Mouse (Mus musculus) embryonic facial prominence, embryonic 15.5 days (tissue): ENCODE measurements around the gene Snrk. TPM values are rescaled to one million over a fixed set of nuclear protein-coding genes. Genes with fewer than 3 reads are reported as not detected.

Source experiments
- ATAC-seq: fragments of 200-750 bp; cut with Nextera tagmentation; 2 replicates; pipeline ENCODE4 v1.8.0; 2017; ENCODE audit warnings: low read depth, moderate TSS enrichment; ENCODE audit not compliant: insufficient number of reproducible peaks, low FRiP score, low TSS enrichment
- H3K27ac ChIP-seq: fragments of 300-500 bp; sonication (generic); replicated peaks from 2 replicates; pipeline ENCODE4 v1.5.1; 2015; ENCODE audit warnings: mild to moderate bottlenecking, inconsistent platforms
- H3K27me3 ChIP-seq: fragments of 300-500 bp; sonication (generic); 2 replicates; pipeline ENCODE4 v1.6.1; 2015; ENCODE audit warnings: inconsistent platforms
- H3K36me3 ChIP-seq: fragments of 300-500 bp; sonication (generic); 2 replicates; pipeline ENCODE4 v1.6.1; 2015; ENCODE audit warnings: mild to moderate bottlenecking, inconsistent platforms
- H3K4me1 ChIP-seq: fragments of 300-500 bp; sonication (generic); 2 replicates; pipeline ENCODE4 v1.6.1; 2015; ENCODE audit warnings: inconsistent platforms
- H3K4me2 ChIP-seq: fragments of 300-500 bp; sonication (generic); replicated peaks from 2 replicates; pipeline ENCODE4 v1.6.1; 2015; ENCODE audit warnings: mild to moderate bottlenecking, inconsistent platforms
- H3K4me3 ChIP-seq: fragments of 300-500 bp; sonication (generic); replicated peaks from 2 replicates; pipeline ENCODE4 v1.5.1; 2015; ENCODE audit warnings: mild to moderate bottlenecking, inconsistent platforms
- H3K9ac ChIP-seq: fragments of 300-500 bp; sonication (generic); 2 replicates; pipeline ENCODE4 v1.6.1; 2015; ENCODE audit warnings: inconsistent platforms
- H3K9me3 ChIP-seq: fragments of 300-500 bp; sonication (generic); replicated peaks from 2 replicates; pipeline ENCODE4 v1.6.1; 2016; ENCODE audit warnings: inconsistent platforms
- WGBS: fragments of 180-500 bp; shearing (Covaris S2); methylation state at CpG from one replicate; pipeline ENCODE4 v1.1.7; 2015; 5-methylcytosine and 5-hydroxymethylcytosine counted together
- polyA plus RNA-seq: library from polyadenylated mRNA; unstranded; fragments of >200 nt; fragmentation: Nextera tagmentation; extraction: Ambion mirVana; gene quantifications from 2 replicates; pipeline ENCODE4 v1.2.1, GENCODE M21; 2015

The Snrk gene
- 61.5 and 63.1 TPM in 2 replicates for polyA plus RNA-seq

GRCm38 (mm10) chr9:122117112-122117616 is at the start of gene Snrk:
TSS of gene Snrk (plus strand) at chr9:122117266.
- WGBS: 0% methylated on average over 61 of the region's 67 CpGs
- Histone ChIP-seq H3K27me3 (no peaks in the 10 kb centered on the region), H3K4me2 (peak within 1 kb of the TSS; percentile 66)

GRCm38 (mm10) chr9:122067654-122068053 is 49.4 kb upstream of the Snrk start:
- ATAC-seq: no peak
- Histone ChIP-seq H3K36me3 (no peaks in the 10 kb centered on the region), H3K27ac (no peak overlapping the region), H3K9ac (no peak overlapping the region), H3K4me1 (no peaks in the 10 kb centered on the region), H3K27me3 (no peaks in the 10 kb centered on the region), H3K9me3 (no peaks in the 10 kb centered on the region), H3K4me2 (no peak overlapping the region), H3K4me3 (no peak overlapping the region)
- WGBS: 54% methylated on average over 2 of the region's 2 CpGs

More at GRCm38 (mm10) chr9:122117112-122117616, at the start of gene Snrk:
- Histone ChIP-seq H3K9me3 (no peaks in the 10 kb centered on the region), H3K36me3 (no peaks in the 10 kb centered on the region), H3K4me3 (peak within 1 kb of the TSS; percentile 81), H3K27ac (peak within 1 kb of the TSS; percentile 88), H3K4me1 (peaks cover 13% of the 10 kb centered on the region), H3K9ac (peak within 1 kb of the TSS; percentile 98)
- peak; percentile 93 for ATAC-seq

GRCm38 (mm10) chr9:122069560-122070174 is 47.4 kb upstream of the Snrk start:
- Histone ChIP-seq H3K4me3 (no peak overlapping the region), H3K36me3 (no peaks in the 10 kb centered on the region), H3K27me3 (no peaks in the 10 kb centered on the region), H3K4me2 (no peak overlapping the region), H3K9ac (no peak overlapping the region), H3K9me3 (no peaks in the 10 kb centered on the region), H3K27ac (no peak overlapping the region), H3K4me1 (no peaks in the 10 kb centered on the region)
- ATAC-seq: no peak
- WGBS: 82% methylated on average over 11 of the region's 11 CpGs

GRCm38 (mm10) chr9:122073980-122074379 is 43.1 kb upstream of the Snrk start:
- H3K9ac ChIP-seq: no peak overlapping the region
- H3K9me3 ChIP-seq: no peaks in the 10 kb centered on the region
- no peaks in the 10 kb centered on the region for H3K36me3 ChIP-seq
- no peak overlapping the region for H3K27ac ChIP-seq
- H3K4me3 ChIP-seq: no peak overlapping the region
- H3K4me1 ChIP-seq: no peaks in the 10 kb centered on the region
- no peak for ATAC-seq
- no peaks in the 10 kb centered on the region for H3K27me3 ChIP-seq
- WGBS: 57% methylated on average over 2 of the region's 2 CpGs
- no peak overlapping the region for H3K4me2 ChIP-seq

GRCm38 (mm10) chr9:122074575-122074974 is 42.5 kb upstream of the Snrk start:
- no peak for ATAC-seq
- WGBS: 80% methylated on average over 13 of the region's 13 CpGs

GRCm38 (mm10) chr9:122078456-122078855 is 38.6 kb upstream of the Snrk start:
- WGBS: 77% methylated on average over 5 of the region's 5 CpGs
- ATAC-seq: no peak
- H3K9ac ChIP-seq: no peak overlapping the region
- no peak overlapping the region for H3K4me2 ChIP-seq
- H3K4me1 ChIP-seq: no peaks in the 10 kb centered on the region
- H3K36me3 ChIP-seq: no peaks in the 10 kb centered on the region
- H3K4me3 ChIP-seq: no peak overlapping the region
- H3K9me3 ChIP-seq: no peaks in the 10 kb centered on the region
- H3K27ac ChIP-seq: no peak overlapping the region
- no peaks in the 10 kb centered on the region for H3K27me3 ChIP-seq

More at GRCm38 (mm10) chr9:122074575-122074974, 42.5 kb upstream of the Snrk start:
- H3K27me3 ChIP-seq: no peaks in the 10 kb centered on the region
- no peak overlapping the region for H3K27ac ChIP-seq
- H3K9me3 ChIP-seq: no peaks in the 10 kb centered on the region
- H3K4me1 ChIP-seq: no peaks in the 10 kb centered on the region
- no peaks in the 10 kb centered on the region for H3K36me3 ChIP-seq
- no peak overlapping the region for H3K9ac ChIP-seq
- H3K4me2 ChIP-seq: no peak overlapping the region
- H3K4me3 ChIP-seq: no peak overlapping the region

- ATAC-seq: no peak
- Histone ChIP-seq H3K27me3 (no peaks in the 10 kb centered on the region), H3K27ac (0 out of 2 replicates have a peak overlapping the region, but pooled peaks have one; percentile 2), H3K4me3 (no peak overlapping the region), H3K4me2 (no peak overlapping the region), H3K36me3 (no peaks in the 10 kb centered on the region), H3K9me3 (no peaks in the 10 kb centered on the region), H3K4me1 (peaks cover 3% of the 10 kb centered on the region; the same call in 1 of the 2 replicates), H3K9ac (no peak overlapping the region)
- WGBS: 34% methylated on average over 4 of the region's 4 CpGs
These were observed 33.4 kb upstream of the Snrk start for GRCm38 (mm10) chr9:122083698-122084097.

GRCm38 (mm10) chr9:122084175-122084574 is 32.9 kb upstream of the Snrk start:
- no peak overlapping the region for H3K4me3 ChIP-seq
- peak overlapping the region; percentile 55 for H3K27ac ChIP-seq
- no peak overlapping the region for H3K4me2 ChIP-seq
- H3K9ac ChIP-seq: no peak overlapping the region
- no peaks in the 10 kb centered on the region for H3K36me3 ChIP-seq
- no peak for ATAC-seq
- no peaks in the 10 kb centered on the region for H3K27me3 ChIP-seq
- 12% methylated on average over 4 of the region's 4 CpGs for WGBS
- H3K9me3 ChIP-seq: no peaks in the 10 kb centered on the region
- peaks cover 3% of the 10 kb centered on the region; the same call in 1 of the 2 replicates for H3K4me1 ChIP-seq

- H3K4me2 ChIP-seq: no peak overlapping the region
- H3K9me3 ChIP-seq: no peaks in the 10 kb centered on the region
- no peaks in the 10 kb centered on the region for H3K27me3 ChIP-seq
- no peak overlapping the region for H3K9ac ChIP-seq
- H3K4me1 ChIP-seq: peaks cover 3% of the 10 kb centered on the region; the same call in 1 of the 2 replicates
- peak overlapping the region; percentile 55 for H3K27ac ChIP-seq
- no peaks in the 10 kb centered on the region for H3K36me3 ChIP-seq
- WGBS: 83% methylated on average over 4 of the region's 4 CpGs
- no peak overlapping the region for H3K4me3 ChIP-seq
- no peak for ATAC-seq
These were observed 32.4 kb upstream of the Snrk start for GRCm38 (mm10) chr9:122084636-122085035.

GRCm38 (mm10) chr9:122085055-122085454 is 32.0 kb upstream of the Snrk start:
- no peak overlapping the region for H3K4me2 ChIP-seq
- no peak for ATAC-seq

GRCm38 (mm10) chr9:122085550-122086205 is 31.4 kb upstream of the Snrk start:
- 69% methylated on average over 3 of the region's 3 CpGs for WGBS

More at GRCm38 (mm10) chr9:122085055-122085454, 32.0 kb upstream of the Snrk start:
- WGBS: 29% methylated on average over 6 of the region's 6 CpGs
- Histone ChIP-seq H3K4me3 (no peak overlapping the region), H3K4me1 (peaks cover 3% of the 10 kb centered on the region; the same call in 1 of the 2 replicates), H3K9ac (no peak overlapping the region), H3K27ac (peak overlapping the region; percentile 55; the same call in 1 of the 2 replicates), H3K9me3 (no peaks in the 10 kb centered on the region), H3K36me3 (no peaks in the 10 kb centered on the region), H3K27me3 (no peaks in the 10 kb centered on the region)

More at GRCm38 (mm10) chr9:122085550-122086205, 31.4 kb upstream of the Snrk start:
- no peak overlapping the region for H3K4me2 ChIP-seq
- H3K27me3 ChIP-seq: no peaks in the 10 kb centered on the region
- no peak for ATAC-seq
- no peaks in the 10 kb centered on the region for H3K36me3 ChIP-seq
- H3K4me1 ChIP-seq: peaks cover 3% of the 10 kb centered on the region; the same call in 1 of the 2 replicates
- peak overlapping the region; percentile 48; the same call in 1 of the 2 replicates for H3K27ac ChIP-seq
- H3K9me3 ChIP-seq: no peaks in the 10 kb centered on the region
- H3K4me3 ChIP-seq: no peak overlapping the region
- no peak overlapping the region for H3K9ac ChIP-seq
